Mouse (Mus musculus): ENCODE measurements around the gene Slc51a. TPM values are rescaled to one million over a fixed set of nuclear protein-coding genes. Genes with fewer than 3 reads are reported as not detected.

Slc51a gene
- polyA plus RNA-seq, 1 experiment from 2014 or later: 0.47 TPM

- H3K4me2 ChIP-seq (replicated peaks): no peak overlapping the region
- H3K4me1 ChIP-seq (replicated peaks; ENCODE audit: control insufficient read depth, insufficient read depth, low read length): no peaks in the 10 kb centered on the region
- ATAC-seq (ENCODE audit: low FRiP score) (no peak), DNase-seq (ENCODE audit: low spot score) (no peak)
- H3K9me3 ChIP-seq (ENCODE audit: control insufficient read depth, low read length): no peaks in the 10 kb centered on the region
- no peak overlapping the region for H3K9ac ChIP-seq
- H3K4me3 ChIP-seq (replicated peaks; ENCODE audit: low read length): no peak overlapping the region
- H3K27me3 ChIP-seq (ENCODE audit: control insufficient read depth, insufficient read depth, low read length): no peaks in the 10 kb centered on the region
- H3K27ac ChIP-seq: no peak overlapping the region
- WGBS: 97% methylated on average over 5 of the region's 5 CpGs
- H3K36me3 ChIP-seq (replicated peaks; ENCODE audit: control insufficient read depth, insufficient read depth): peaks cover 54% of the 10 kb centered on the region
Observed at GRCm38 (mm10) chr16:32461713-32462112, 26.0 kb downstream of the Slc51a start.

DNA sequence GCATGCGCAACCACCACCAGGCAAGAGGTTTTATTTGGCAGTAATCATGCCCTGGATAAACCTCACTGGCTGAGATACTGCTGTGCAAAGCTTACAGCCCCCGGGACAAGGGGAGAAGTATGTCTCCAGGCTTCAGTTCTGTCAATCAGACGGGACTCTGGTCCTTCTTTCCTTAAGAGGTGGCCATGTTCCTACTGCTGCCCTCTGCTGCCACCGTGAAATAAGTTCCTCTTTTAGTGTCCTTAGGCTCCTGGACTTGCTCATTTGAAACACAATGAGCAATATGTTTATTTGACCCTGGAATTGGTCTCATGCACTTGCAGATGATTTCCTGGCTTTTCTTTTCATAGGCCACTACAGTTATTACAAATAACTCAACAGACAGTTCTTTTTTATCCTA, 27.2 kb downstream of the Slc51a start:
- Histone ChIP-seq H3K9me3 (ENCODE audit: control insufficient read depth, low read length) (no peaks in the 10 kb centered on the region), H3K9ac (no peak overlapping the region), H3K27me3 (ENCODE audit: control insufficient read depth, insufficient read depth, low read length) (no peaks in the 10 kb centered on the region), H3K4me3 (replicated peaks; ENCODE audit: low read length) (no peak overlapping the region), H3K4me1 (replicated peaks; ENCODE audit: control insufficient read depth, insufficient read depth, low read length) (no peaks in the 10 kb centered on the region), H3K36me3 (replicated peaks; ENCODE audit: control insufficient read depth, insufficient read depth) (peaks cover 60% of the 10 kb centered on the region), H3K27ac (no peak overlapping the region), H3K4me2 (replicated peaks) (no peak overlapping the region)
- no peak for ATAC-seq (ENCODE audit: low FRiP score)
- WGBS: 67% methylated on average over 4 of the region's 4 CpGs
- no peak for DNase-seq (ENCODE audit: low spot score)

DNA sequence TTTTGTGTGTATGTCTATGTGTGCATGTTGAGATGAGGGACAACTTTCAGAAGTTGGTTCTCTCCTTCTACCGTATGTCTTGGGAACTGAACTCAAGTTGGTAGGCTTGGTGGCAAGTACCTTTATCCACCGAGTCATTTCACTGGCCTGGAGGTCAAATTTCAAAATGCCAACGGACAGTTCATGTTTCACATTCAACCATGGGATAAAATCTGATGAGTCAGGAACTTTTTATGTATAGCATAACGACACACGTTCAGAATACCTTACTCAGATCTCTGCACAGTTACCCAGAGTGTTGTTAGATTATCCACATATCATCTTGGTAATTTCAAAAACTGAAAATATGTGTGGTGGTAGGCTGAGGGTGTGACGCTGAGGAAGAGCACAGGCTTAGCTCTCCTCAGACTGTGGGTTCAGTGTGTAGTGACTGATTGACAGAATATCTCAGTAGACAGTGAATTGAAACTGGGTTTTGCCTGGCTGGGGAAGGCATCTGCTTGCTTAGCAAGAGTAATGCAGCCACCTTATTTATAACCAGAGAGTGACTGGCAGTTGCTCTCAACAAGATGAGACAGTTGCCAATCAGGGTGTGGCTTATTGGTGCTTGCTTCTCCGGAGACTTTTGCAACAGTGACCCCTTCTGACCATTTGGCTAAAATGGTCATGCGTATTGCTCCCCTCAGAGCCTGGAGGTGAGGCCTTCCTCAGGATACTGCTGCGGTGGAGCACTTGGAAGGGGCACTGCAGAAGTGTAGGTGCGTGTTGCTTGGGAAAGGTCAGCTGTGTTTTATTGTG, 29.9 kb downstream of the Slc51a start:
- Histone ChIP-seq H3K36me3 (replicated peaks; ENCODE audit: control insufficient read depth, insufficient read depth) (peaks cover 62% of the 10 kb centered on the region), H3K4me3 (replicated peaks; ENCODE audit: low read length) (no peak overlapping the region), H3K9me3 (ENCODE audit: control insufficient read depth, low read length) (no peaks in the 10 kb centered on the region), H3K4me2 (replicated peaks) (no peak overlapping the region), H3K4me1 (replicated peaks; ENCODE audit: control insufficient read depth, insufficient read depth, low read length) (no peaks in the 10 kb centered on the region), H3K27me3 (ENCODE audit: control insufficient read depth, insufficient read depth, low read length) (no peaks in the 10 kb centered on the region), H3K9ac (no peak overlapping the region), H3K27ac (no peak overlapping the region)
- ATAC-seq (ENCODE audit: low FRiP score): no peak
- WGBS: 71% methylated on average over 10 of the region's 10 CpGs
- DNase-seq (ENCODE audit: low spot score): peak; percentile 57

DNA sequence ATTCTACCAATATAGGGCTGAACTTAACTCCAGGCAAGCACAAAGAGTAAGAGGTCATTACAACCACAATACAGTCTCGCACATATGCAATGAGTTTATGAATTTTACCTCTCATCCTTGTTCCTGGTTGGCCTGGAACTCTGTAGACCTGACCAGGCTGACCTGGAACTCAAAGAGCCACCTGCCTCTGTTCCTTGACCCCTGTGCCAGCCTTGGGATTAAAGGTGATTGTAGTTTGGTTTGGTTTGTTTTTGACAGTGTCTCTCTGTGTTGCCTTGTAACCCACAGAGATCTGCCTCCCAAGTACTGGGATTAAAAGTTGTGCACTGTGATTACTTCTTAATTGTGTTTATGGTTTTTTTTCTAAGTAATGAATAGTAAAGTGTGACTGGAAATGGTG, 30.9 kb downstream of the Slc51a start:
- H3K4me3 ChIP-seq (replicated peaks; ENCODE audit: low read length): no peak overlapping the region
- WGBS: 95% methylated on average over 1 of the region's 1 CpGs
- H3K27ac ChIP-seq: no peak overlapping the region
- no peaks in the 10 kb centered on the region for H3K27me3 ChIP-seq (ENCODE audit: control insufficient read depth, insufficient read depth, low read length)
- no peak overlapping the region for H3K4me2 ChIP-seq (replicated peaks)
- no peaks in the 10 kb centered on the region for H3K4me1 ChIP-seq (replicated peaks; ENCODE audit: control insufficient read depth, insufficient read depth, low read length)
- peaks cover 64% of the 10 kb centered on the region for H3K36me3 ChIP-seq (replicated peaks; ENCODE audit: control insufficient read depth, insufficient read depth)
- no peak for ATAC-seq (ENCODE audit: low FRiP score)
- no peak for DNase-seq (ENCODE audit: low spot score)
- no peaks in the 10 kb centered on the region for H3K9me3 ChIP-seq (ENCODE audit: control insufficient read depth, low read length)
- no peak overlapping the region for H3K9ac ChIP-seq

DNA sequence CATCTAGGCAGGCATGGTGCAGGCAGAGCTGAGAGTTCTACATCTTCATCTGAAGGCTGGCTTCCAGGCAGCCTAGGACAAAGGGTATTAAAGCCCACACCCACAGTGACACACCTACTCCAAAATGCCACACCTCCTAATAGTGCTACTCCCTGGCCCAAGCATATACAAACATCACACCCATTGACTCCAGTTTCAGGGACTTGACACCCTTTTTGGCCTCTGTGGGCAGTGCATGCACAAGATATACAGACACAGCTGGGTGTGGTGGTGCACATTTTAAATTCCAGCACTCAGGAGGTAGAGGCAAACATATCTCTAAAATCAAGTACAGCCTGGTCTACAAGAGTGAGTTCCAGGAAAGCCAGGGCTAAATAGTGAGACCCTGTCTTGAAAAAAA, 31.6 kb downstream of the Slc51a start:
- no peak for ATAC-seq (ENCODE audit: low FRiP score)
- DNase-seq (ENCODE audit: low spot score): no peak
- Histone ChIP-seq H3K4me2 (replicated peaks) (no peak overlapping the region), H3K4me3 (replicated peaks; ENCODE audit: low read length) (no peak overlapping the region), H3K27ac (no peak overlapping the region), H3K4me1 (replicated peaks; ENCODE audit: control insufficient read depth, insufficient read depth, low read length) (no peaks in the 10 kb centered on the region), H3K9me3 (ENCODE audit: control insufficient read depth, low read length) (no peaks in the 10 kb centered on the region), H3K36me3 (replicated peaks; ENCODE audit: control insufficient read depth, insufficient read depth) (peaks cover 68% of the 10 kb centered on the region), H3K9ac (no peak overlapping the region), H3K27me3 (ENCODE audit: control insufficient read depth, insufficient read depth, low read length) (no peaks in the 10 kb centered on the region)

GRCm38 (mm10) chr16:32454646-32455045, 33.0 kb downstream of the Slc51a start:
- Histone ChIP-seq H3K27ac (no peak overlapping the region), H3K27me3 (ENCODE audit: control insufficient read depth, insufficient read depth, low read length) (no peaks in the 10 kb centered on the region), H3K4me1 (replicated peaks; ENCODE audit: control insufficient read depth, insufficient read depth, low read length) (no peaks in the 10 kb centered on the region), H3K36me3 (replicated peaks; ENCODE audit: control insufficient read depth, insufficient read depth) (peaks cover 67% of the 10 kb centered on the region), H3K9me3 (ENCODE audit: control insufficient read depth, low read length) (no peaks in the 10 kb centered on the region), H3K9ac (no peak overlapping the region), H3K4me2 (replicated peaks) (no peak overlapping the region), H3K4me3 (replicated peaks; ENCODE audit: low read length) (no peak overlapping the region)
- no peak for DNase-seq (ENCODE audit: low spot score)
- no peak for ATAC-seq (ENCODE audit: low FRiP score)
- WGBS: 83% methylated on average over 5 of the region's 5 CpGs

DNA sequence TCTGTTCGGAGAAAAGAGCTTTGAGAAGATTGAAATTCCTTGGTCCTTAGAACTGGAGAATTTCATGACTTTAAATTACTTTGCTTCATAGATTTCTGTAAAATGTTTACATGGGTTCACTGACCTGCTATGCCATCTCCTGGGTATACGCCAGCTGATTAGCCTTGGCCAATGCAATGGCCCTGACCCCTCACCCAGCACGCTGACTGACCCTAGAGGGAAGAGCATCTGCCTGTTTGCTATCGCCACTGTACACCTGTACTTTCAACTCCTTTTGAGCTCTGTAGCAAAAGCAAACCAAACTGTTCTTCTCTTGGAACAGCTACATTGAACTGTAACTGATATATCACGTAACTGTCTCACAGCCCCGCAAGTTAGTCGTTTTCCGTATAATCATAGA, 34.6 kb downstream of the Slc51a start:
- WGBS: 96% methylated on average over 8 of the region's 8 CpGs
- Histone ChIP-seq H3K9ac (no peak overlapping the region), H3K27me3 (ENCODE audit: control insufficient read depth, insufficient read depth, low read length) (no peaks in the 10 kb centered on the region), H3K4me1 (replicated peaks; ENCODE audit: control insufficient read depth, insufficient read depth, low read length) (no peaks in the 10 kb centered on the region), H3K9me3 (ENCODE audit: control insufficient read depth, low read length) (no peaks in the 10 kb centered on the region), H3K4me2 (replicated peaks) (no peak overlapping the region), H3K36me3 (replicated peaks; ENCODE audit: control insufficient read depth, insufficient read depth) (peaks cover 57% of the 10 kb centered on the region), H3K27ac (no peak overlapping the region), H3K4me3 (replicated peaks; ENCODE audit: low read length) (no peak overlapping the region)
- no peak for ATAC-seq (ENCODE audit: low FRiP score)
- no peak for DNase-seq (ENCODE audit: low spot score)

DNA sequence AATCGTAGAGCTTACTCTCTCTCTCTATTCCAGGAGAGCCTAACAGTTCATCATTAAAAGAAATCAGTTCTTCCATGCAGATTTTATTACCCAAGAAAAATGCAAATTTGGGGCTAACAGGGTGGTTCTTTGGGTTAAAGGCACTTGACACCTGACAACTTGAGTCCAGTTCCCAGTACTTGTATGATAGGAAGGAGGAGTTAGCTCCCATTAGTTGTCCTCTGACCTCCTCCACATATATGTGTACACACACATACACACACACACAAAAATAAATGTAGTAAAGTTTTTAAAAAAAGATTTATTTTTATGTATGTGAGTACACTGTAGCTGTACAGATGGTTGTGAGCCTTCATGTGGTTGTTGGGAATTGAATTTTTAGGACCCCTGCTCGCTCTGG, 37.5 kb downstream of the Slc51a start:
- Histone ChIP-seq H3K27ac (no peak overlapping the region), H3K4me1 (replicated peaks; ENCODE audit: control insufficient read depth, insufficient read depth, low read length) (no peaks in the 10 kb centered on the region), H3K9me3 (ENCODE audit: control insufficient read depth, low read length) (no peaks in the 10 kb centered on the region), H3K4me3 (replicated peaks; ENCODE audit: low read length) (no peak overlapping the region), H3K4me2 (replicated peaks) (no peak overlapping the region), H3K27me3 (ENCODE audit: control insufficient read depth, insufficient read depth, low read length) (no peaks in the 10 kb centered on the region), H3K9ac (no peak overlapping the region), H3K36me3 (replicated peaks; ENCODE audit: control insufficient read depth, insufficient read depth) (peaks cover 34% of the 10 kb centered on the region)
- ATAC-seq (ENCODE audit: low FRiP score): no peak
- DNase-seq (ENCODE audit: low spot score): no peak
- WGBS: 96% methylated on average over 2 of the region's 2 CpGs

DNA sequence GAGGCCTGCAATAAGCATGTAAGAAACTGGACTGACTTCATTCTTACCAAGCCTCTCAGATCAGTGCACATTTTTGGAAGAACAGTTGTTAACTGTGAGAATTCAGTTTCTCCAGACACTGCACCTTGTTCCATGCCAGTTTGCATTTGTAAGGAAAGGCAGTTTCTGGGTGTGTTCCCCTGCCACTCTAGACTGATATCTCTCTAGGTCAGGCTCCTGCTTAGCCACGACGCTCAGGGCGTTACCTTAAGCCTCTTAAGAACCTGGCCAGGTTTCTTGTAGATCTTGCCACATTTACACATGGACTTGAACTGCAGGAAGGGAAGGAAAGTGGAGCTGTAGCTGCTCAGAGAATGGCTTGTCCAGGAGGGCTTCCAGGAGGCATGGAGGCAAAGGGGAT, 38.0 kb downstream of the Slc51a start:
- H3K9me3 ChIP-seq (ENCODE audit: control insufficient read depth, low read length): no peaks in the 10 kb centered on the region
- H3K4me3 ChIP-seq (replicated peaks; ENCODE audit: low read length): no peak overlapping the region
- DNase-seq (ENCODE audit: low spot score): no peak
- no peak overlapping the region for H3K27ac ChIP-seq
- H3K4me2 ChIP-seq (replicated peaks): no peak overlapping the region
- H3K4me1 ChIP-seq (replicated peaks; ENCODE audit: control insufficient read depth, insufficient read depth, low read length): no peaks in the 10 kb centered on the region
- no peak for ATAC-seq (ENCODE audit: low FRiP score)
- H3K9ac ChIP-seq: no peak overlapping the region
- peaks cover 30% of the 10 kb centered on the region for H3K36me3 ChIP-seq (replicated peaks; ENCODE audit: control insufficient read depth, insufficient read depth)
- 92% methylated on average over 3 of the region's 3 CpGs for WGBS
- no peaks in the 10 kb centered on the region for H3K27me3 ChIP-seq (ENCODE audit: control insufficient read depth, insufficient read depth, low read length)
